Mouse (Mus musculus) kidney, postnatal 0 days (tissue): ENCODE measurements around the gene Zfp59. TPM values are rescaled to one million over a fixed set of nuclear protein-coding genes. Genes with fewer than 3 reads are reported as not detected.
"Not testable (repeated sequence)": the region's sequence is repeated elsewhere in the genome, so short reads cannot be mapped to it uniquely, and the experiment has no call there.

Experiments
- ATAC-seq: fragments of 200-750 bp; cut with Nextera tagmentation; replicated peaks from 2 replicates; pipeline ENCODE4 v1.8.0; 2017; ENCODE audit warnings: low read depth, moderate number of reproducible peaks, moderate TSS enrichment, moderate library complexity; ENCODE audit not compliant: low FRiP score
- DNase-seq: peaks from one replicate; pipeline ENCODE4 v3.0.0-alpha.2; 2016; ENCODE audit warnings: low spot score
- H3K27ac ChIP-seq: fragments of 300-500 bp; sonication (generic); 2 replicates; pipeline ENCODE4 v1.5.1; 2014; ENCODE audit warnings: mild to moderate bottlenecking
- H3K27me3 ChIP-seq: fragments of 300-500 bp; sonication (generic); 2 replicates; pipeline ENCODE4 v1.6.1; 2014; ENCODE audit warnings: low read length, mixed read lengths; ENCODE audit not compliant: insufficient read depth
- H3K36me3 ChIP-seq: fragments of 300-500 bp; sonication (generic); 2 replicates; pipeline ENCODE4 v1.6.1; 2014; ENCODE audit warnings: low read length, mixed read lengths; ENCODE audit not compliant: insufficient read depth
- H3K4me1 ChIP-seq: fragments of 300-500 bp; sonication (generic); replicated peaks from 2 replicates; pipeline ENCODE4 v1.6.1; 2014; ENCODE audit warnings: antibody characterized with exemption, low read length, mixed read lengths; ENCODE audit not compliant: insufficient read depth
- H3K4me2 ChIP-seq: fragments of 300-500 bp; sonication (generic); 2 replicates; pipeline ENCODE4 v1.6.1; 2014; ENCODE audit warnings: mild to moderate bottlenecking, low read length, moderate library complexity, mixed read lengths
- H3K4me3 ChIP-seq: fragments of 300-500 bp; sonication (generic); replicated peaks from 2 replicates; pipeline ENCODE4 v1.5.1; 2014; ENCODE audit warnings: low read depth, low read length
- H3K9ac ChIP-seq: fragments of 300-500 bp; sonication (generic); 2 replicates; pipeline ENCODE4 v1.6.1; 2014; ENCODE audit warnings: low read depth, low read length
- H3K9me3 ChIP-seq: fragments of 300-500 bp; sonication (generic); replicated peaks from 2 replicates; pipeline ENCODE4 v1.6.1; 2016; ENCODE audit warnings: low read length, inconsistent platforms, mixed read lengths
- CTCF ChIP-seq: IDR thresholded peaks from 2 replicates; pipeline ENCODE4 v1.5.1; 2016; ENCODE audit warnings: antibody characterized with exemption, low read depth, mild to moderate bottlenecking, moderate library complexity
- WGBS: fragments of 180-500 bp; shearing (Covaris S2); extraction: QIAGEN DNeasy Blood & Tissue Kit; methylation state at CpG from one replicate; pipeline ENCODE4 v1.1.7; 2014; 5-methylcytosine and 5-hydroxymethylcytosine counted together
- polyA plus RNA-seq: library from polyadenylated mRNA; unstranded; fragments of >200 nt; fragmentation: Nextera tagmentation; extraction: Ambion mirVana; gene quantifications from 2 replicates; pipeline ENCODE4 v1.2.1, GENCODE M21; 2015

Gene Zfp59
- polyA plus RNA-seq, 1 experiment from 2014 or later, result 6.0 TPM

GRCm38 (mm10) chr7:27802986-27803385, 35.4 kb upstream of the Zfp59 start:
- WGBS, result 69% methylated on average over 5 of the region's 5 CpGs

GRCm38 (mm10) chr7:27804297-27805030, 33.9 kb upstream of the Zfp59 start:
- no peak for TF ChIP-seq CTCF
- Histone ChIP-seq H3K4me1 (no peaks in the 10 kb centered on the region), H3K9ac (peak overlapping the region; percentile 74), H3K4me3 (peak overlapping the region; percentile 70), H3K36me3 (peaks cover 8% of the 10 kb centered on the region), H3K4me2 (peak overlapping the region; percentile 85), H3K27me3 (no peaks in the 10 kb centered on the region), H3K9me3 (no peaks in the 10 kb centered on the region), H3K27ac (peak overlapping the region; percentile 60; the same call in 1 of the 2 replicates)
- under 1% methylated on average over 25 of the region's 25 CpGs for WGBS
- peak; percentile 97 for ATAC-seq
- DNase-seq, result peak; percentile 93

More at GRCm38 (mm10) chr7:27802986-27803385, 35.4 kb upstream of the Zfp59 start:
- no peak for TF ChIP-seq CTCF
- Histone ChIP-seq H3K36me3 (no peaks in the 10 kb centered on the region), H3K4me2 (no peak overlapping the region), H3K9ac (no peak overlapping the region), H3K4me1 (0 out of 2 replicates have a peak, but pooled peaks cover 2% of the 10 kb centered on the region), H3K4me3 (no peak overlapping the region), H3K9me3 (no peaks in the 10 kb centered on the region), H3K27me3 (no peaks in the 10 kb centered on the region), H3K27ac (no peak overlapping the region)
- ATAC-seq (no peak), DNase-seq (no peak)

GRCm38 (mm10) chr7:27806896-27807295, 31.5 kb upstream of the Zfp59 start, which contains the start of gene Zfp626:
Gene Zfp626 (plus strand): TSS chr7:27807196.
- peaks cover 18% of the 10 kb centered on the region for H3K36me3 ChIP-seq
- H3K4me2 ChIP-seq, ATAC-seq, H3K4me1 ChIP-seq, H3K27ac ChIP-seq, H3K9ac ChIP-seq, H3K27me3 ChIP-seq, DNase-seq, H3K9me3 ChIP-seq, H3K4me3 ChIP-seq: not testable (repeated sequence)
- WGBS, result 83% methylated on average over 2 of the region's 3 CpGs

GRCm38 (mm10) chr7:27807305-27807704, 31.1 kb upstream of the Zfp59 start:
- not testable (repeated sequence) for H3K27ac ChIP-seq, H3K4me1 ChIP-seq, H3K9ac ChIP-seq, H3K9me3 ChIP-seq, DNase-seq, H3K4me2 ChIP-seq, ATAC-seq, H3K4me3 ChIP-seq, H3K27me3 ChIP-seq
- peaks cover 18% of the 10 kb centered on the region for H3K36me3 ChIP-seq
- WGBS, result 82% methylated on average over 7 of the region's 7 CpGs

GRCm38 (mm10) chr7:27818526-27819110, 19.8 kb upstream of the Zfp59 start:
- no peak for TF ChIP-seq CTCF
- H3K9me3 ChIP-seq, result no peaks in the 10 kb centered on the region
- H3K9ac ChIP-seq, result no peak overlapping the region
- no peak overlapping the region for H3K4me3 ChIP-seq
- ATAC-seq (no peak), DNase-seq (no peak)
- H3K4me1 ChIP-seq, result no peaks in the 10 kb centered on the region
- WGBS, result 95% methylated on average over 7 of the region's 7 CpGs
- H3K36me3 ChIP-seq, result peaks cover 21% of the 10 kb centered on the region
- no peak overlapping the region for H3K4me2 ChIP-seq
- no peak overlapping the region for H3K27ac ChIP-seq
- no peaks in the 10 kb centered on the region for H3K27me3 ChIP-seq

- H3K4me3 ChIP-seq, result no peak overlapping the region
- no peak overlapping the region for H3K4me2 ChIP-seq
- no peak for TF ChIP-seq CTCF
- H3K9me3 ChIP-seq, result no peaks in the 10 kb centered on the region; the same call in 1 of the 2 replicates
- no peak overlapping the region for H3K9ac ChIP-seq
- ATAC-seq (no peak), DNase-seq (no peak)
- H3K4me1 ChIP-seq, result no peaks in the 10 kb centered on the region
- H3K36me3 ChIP-seq, result peaks cover 15% of the 10 kb centered on the region; the same call in 1 of the 2 replicates
- H3K27ac ChIP-seq, result no peak overlapping the region
- no peaks in the 10 kb centered on the region for H3K27me3 ChIP-seq
Observed at GRCm38 (mm10) chr7:27822611-27823010, 15.8 kb upstream of the Zfp59 start.
